Mouse (Mus musculus): ENCODE data around the gene Ldha.
"Not testable (repeated sequence)": the region's sequence is repeated elsewhere in the genome, so short reads cannot be mapped to it uniquely, and the experiment has no call there.

The Ldha gene

DNA sequence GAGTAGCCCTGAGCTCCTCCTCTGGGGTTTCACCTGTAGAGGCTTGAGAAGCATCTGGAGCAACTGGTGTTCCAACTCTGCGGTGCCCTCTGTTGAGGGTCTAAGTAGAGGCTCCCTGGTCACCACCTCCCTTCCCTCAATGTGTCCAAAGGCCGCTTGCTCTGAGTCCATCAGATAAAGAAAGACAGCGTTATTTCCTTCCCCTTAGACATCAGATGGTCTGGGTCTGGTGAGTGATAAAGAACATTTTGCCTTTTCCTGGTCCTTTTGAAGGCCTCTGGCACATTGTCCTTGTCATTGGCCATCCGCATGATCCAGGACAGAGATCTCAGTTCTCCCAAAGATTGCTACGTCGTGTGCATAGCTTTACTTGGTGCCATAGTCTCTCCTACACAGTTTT lies 36.0 kb downstream of the Ldha start:
- DNase-seq (ENCODE audit: extremely low read depth, insufficient read length, low spot score), result no peak

DNA sequence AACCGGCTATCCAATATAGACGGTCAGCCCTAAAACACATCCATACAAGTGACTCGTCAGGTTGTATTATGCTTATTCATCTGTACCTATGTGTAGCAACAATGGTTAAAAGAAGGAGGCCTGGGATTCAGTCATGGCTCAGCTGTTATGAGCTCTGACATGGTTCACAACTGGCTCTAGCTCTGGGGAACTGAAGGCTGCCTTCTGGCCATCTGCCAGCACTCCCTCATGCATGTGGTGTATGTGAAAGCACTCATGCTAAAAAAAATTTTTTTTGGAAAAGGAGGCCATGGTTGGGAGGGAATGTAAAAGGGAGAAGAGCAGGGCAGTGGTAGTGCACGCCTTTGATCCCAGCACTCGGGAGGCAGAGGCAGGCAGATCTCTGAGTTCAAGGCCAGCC lies 38.6 kb downstream of the Ldha start:
- DNase-seq (ENCODE audit: extremely low read depth, insufficient read length, low spot score), result no peak

DNA sequence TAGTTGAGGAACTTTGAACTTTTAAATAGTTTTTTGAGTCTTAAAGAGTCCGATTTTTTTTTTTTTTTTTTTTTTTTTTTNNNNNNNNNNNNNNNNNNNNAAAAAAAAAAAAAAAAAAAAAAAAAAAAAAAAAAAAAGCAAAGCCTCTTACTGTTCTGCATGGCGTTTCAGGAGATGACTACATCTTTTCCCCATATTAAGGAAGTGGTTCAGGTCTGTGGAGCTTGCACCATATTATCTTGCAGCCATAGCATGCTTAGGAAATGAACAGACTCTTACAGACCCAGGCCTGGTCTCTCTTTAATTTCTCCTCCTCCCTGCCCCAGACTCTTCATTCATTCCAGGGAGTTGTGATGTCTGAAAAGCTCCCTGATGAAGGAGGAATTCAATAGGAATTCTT lies 39.7 kb downstream of the Ldha start:
- DNase-seq (ENCODE audit: extremely low read depth, insufficient read length, low spot score), result no peak

DNA sequence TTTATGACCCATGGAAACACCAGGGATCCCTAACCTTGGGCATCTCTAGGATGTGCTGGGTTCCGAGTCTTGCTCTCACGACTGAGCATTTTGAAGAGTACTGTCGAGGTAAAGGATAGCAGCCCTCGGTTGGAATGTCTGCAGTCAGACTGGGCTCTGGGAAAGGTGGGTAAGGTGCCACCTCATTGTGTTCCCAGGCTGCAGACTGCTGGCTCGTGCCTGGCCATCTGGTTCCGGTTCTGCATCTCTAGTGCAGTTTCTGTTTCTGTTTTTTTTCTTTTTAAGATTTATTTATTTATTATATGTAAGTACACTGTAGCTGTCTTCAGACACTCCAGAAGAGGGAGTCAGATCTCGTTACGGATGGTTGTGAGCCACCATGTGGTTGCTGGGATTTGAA lies 40.7 kb downstream of the Ldha start:
- not testable (repeated sequence) for DNase-seq (ENCODE audit: extremely low read depth, insufficient read length, low spot score)

DNA sequence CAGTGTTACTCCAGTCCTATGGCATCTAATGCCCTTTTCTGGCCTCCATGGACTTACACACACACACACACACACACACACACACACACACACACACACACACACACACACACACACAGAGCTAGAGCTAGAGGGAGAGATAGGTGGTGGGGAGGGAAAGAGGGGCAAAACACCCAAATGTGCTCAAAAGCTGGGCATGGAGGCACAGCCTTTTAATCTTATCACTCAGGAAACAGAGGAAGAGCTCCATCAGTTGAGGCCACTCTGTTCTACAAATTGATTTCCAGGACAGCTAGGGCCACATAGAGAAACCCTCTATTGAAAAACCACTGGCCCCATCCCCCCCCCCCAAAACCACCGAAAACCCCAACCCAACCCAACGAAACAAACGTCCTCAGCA lies 42.0 kb downstream of the Ldha start:
- no peak for DNase-seq (ENCODE audit: extremely low read depth, insufficient read length, low spot score)

DNA sequence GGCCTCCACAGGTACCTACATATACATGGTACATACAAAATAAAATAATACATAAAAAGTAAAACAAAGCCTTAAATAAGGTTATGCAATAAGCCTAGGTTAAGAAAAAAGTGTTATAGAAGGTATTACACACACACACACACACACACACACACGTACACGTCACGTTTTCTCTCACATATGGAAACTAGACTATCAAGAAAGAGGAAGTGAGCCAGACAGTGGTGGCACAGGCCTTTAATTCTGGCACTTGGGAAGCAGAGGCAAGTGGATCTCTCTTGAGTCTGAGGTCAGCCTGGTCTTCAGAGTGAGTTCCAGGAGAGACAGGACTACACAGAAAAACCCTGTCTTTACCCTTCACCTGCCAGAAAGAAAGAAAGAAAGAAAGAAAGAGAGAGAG lies 54.2 kb downstream of the Ldha start:
- DNase-seq (ENCODE audit: extremely low read depth, insufficient read length, low spot score), result no peak

DNA sequence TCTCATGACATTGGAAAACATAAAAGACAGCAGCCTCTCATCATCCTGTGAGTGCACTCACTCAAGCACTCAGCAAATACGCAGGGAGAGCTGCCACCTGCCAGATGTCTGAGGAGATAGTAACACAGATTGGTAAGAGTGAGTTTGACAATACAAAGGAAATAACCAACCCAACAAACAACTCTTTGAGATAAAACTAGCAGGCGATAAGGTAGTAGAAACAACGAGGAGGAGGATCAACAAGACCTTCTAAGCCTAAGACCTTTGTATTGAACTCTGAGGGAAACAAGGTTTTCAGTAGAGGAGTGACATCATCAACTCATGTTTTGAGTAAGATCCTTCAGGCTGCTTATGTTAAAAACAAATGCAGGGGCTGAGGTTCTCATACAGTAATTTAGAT lies 58.1 kb downstream of the Ldha start:
- no peak for DNase-seq (ENCODE audit: extremely low read depth, insufficient read length, low spot score)

All from 3134 (cell line).